Mouse (Mus musculus): ENCODE data around the gene Synpr. TPM values are rescaled to one million over a fixed set of nuclear protein-coding genes. Genes with fewer than 3 reads are reported as not detected.

Synpr gene
- polyA plus RNA-seq (2014; fragmentation: Illumina TruSeq; extraction: RNeasy Lipid Tissue Mini Kit (QIAGEN cat#74804)), result 0.40 TPM

GRCm38 (mm10) chr14:13284091-13284844 is at the start of gene Synpr:
Gene Synpr, plus strand, starts transcription at chr14:13284780.

Measured in ovary, adult 10 weeks (tissue).